In the genomic region with DNA sequence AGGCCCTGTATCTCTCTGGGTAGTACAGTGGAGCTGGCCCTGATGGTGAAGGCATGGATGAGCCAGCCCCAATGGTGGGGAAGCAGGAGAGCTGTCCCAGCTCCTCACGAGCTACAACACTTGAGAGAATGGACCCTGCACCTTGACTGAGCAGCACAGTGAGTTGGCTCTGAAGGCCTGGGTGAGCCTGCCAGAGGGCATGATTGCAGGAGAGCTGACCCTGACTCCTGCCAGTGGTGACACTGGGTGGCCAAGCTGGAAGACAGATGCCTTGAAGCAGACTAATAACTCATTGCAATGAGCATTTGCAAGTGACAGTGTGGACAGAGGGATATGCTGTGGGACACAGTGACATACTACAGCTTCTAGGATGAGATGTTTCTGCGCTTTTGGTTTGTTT, we compare ENCODE assay signal across 23 mouse cellular contexts.
DNase-seq lines count a peak whose midpoint lies in the region; ATAC-seq and TF ChIP-seq lines count a peak whose summit lies in the region.
"Had no signal": no experiment of that assay in that cellular context is flagged by ENCODE, and none has a peak within 500 bp of the region (broad histone marks: within the 10 kb centered on the region; RNA-seq: fewer than 3 reads in every experiment).

No protein-coding gene starts in this region.

- no peak overlapping the region for H3K4me2 ChIP-seq in kidney, embryonic 16.5 days (replicated peaks; ENCODE audit: low read depth, low read length)
- no peak overlapping the region for H3K4me2 ChIP-seq in neural tube, embryonic 15.5 days
- H3K4me2 ChIP-seq: embryonic facial prominence, embryonic 12.5 days; forebrain, embryonic 15.5 days; heart, embryonic 11.5 days; heart, embryonic 15.5 days; hindbrain, embryonic 15.5 days had no signal

- H3K36me3 ChIP-seq in kidney, adult 2 months (ENCODE audit: control insufficient read depth, insufficient read depth, low read length): no peaks in the 10 kb centered on the region
- H3K36me3 ChIP-seq in kidney, embryonic 16.5 days (ENCODE audit: insufficient read depth, low read length): no peaks in the 10 kb centered on the region
- no peaks in the 10 kb centered on the region for H3K36me3 ChIP-seq in neural tube, embryonic 15.5 days
- H3K36me3 ChIP-seq: embryonic facial prominence, embryonic 12.5 days; forebrain, embryonic 15.5 days; G1E; heart, embryonic 15.5 days; hindbrain, embryonic 10.5 days; hindbrain, embryonic 15.5 days had no signal

- no peak overlapping the region for H3K27ac ChIP-seq in kidney, adult 2 months (ENCODE audit: insufficient read depth, low read depth, low read length)
- H3K27ac ChIP-seq in kidney, embryonic 16.5 days (ENCODE audit: low read length): no peak overlapping the region
- H3K27ac ChIP-seq in neural tube, embryonic 15.5 days (replicated peaks): no peak overlapping the region
- H3K27ac ChIP-seq: embryonic facial prominence, embryonic 12.5 days; forebrain, embryonic 15.5 days; heart, embryonic 15.5 days; hindbrain, embryonic 10.5 days; hindbrain, embryonic 15.5 days had no signal

- ATAC-seq in kidney, embryonic 16.5 days (ENCODE audit: low FRiP score, low TSS enrichment): no peak
- ATAC-seq in neural tube, embryonic 15.5 days (ENCODE audit: low FRiP score): no peak
- ATAC-seq: CD4-positive, CD25-positive, alpha-beta regulatory T cell, adult 4 months; forebrain, embryonic 15.5 days had no signal

- DNase-seq in adrenal gland, adult (ENCODE audit: inconsistent age in 2 of 2, low spot score in 1 of 2): peak; percentile 51 to 83
- no peak for DNase-seq in adrenal gland, postnatal 4 days (ENCODE audit: low spot score in 2 of 2)
- DNase-seq in kidney, adult 2 months: peak; percentile 29
- peak; percentile 7 for DNase-seq in neural tube, embryonic 10.5 days (ENCODE audit: extremely low spot score, low spot score)
- DNase-seq in adrenal gland, postnatal 36 days: peak; percentile 63 to 79
- no peak for DNase-seq in cerebellum, adult 8-10 months
- DNase-seq: B cell, adult 2 months; cerebellum, adult 11 months; cerebellum, adult 9-10 months; cerebellum, postnatal 25 days; gastrocnemius, postnatal 36 days; heart, adult 18-20 months; heart, postnatal 14 days had no signal

- H3K9me3 ChIP-seq in kidney, embryonic 16.5 days (ENCODE audit: low read length): peaks cover 12% of the 10 kb centered on the region; the same call in 1 of the 2 replicates
- H3K9me3 ChIP-seq in neural tube, embryonic 15.5 days (replicated peaks): no peaks in the 10 kb centered on the region
- H3K9me3 ChIP-seq: forebrain, embryonic 15.5 days; hindbrain, embryonic 15.5 days had no signal

- TF ChIP-seq POLR2A in kidney, adult 2 months (IDR thresholded peaks at IDR 0.05; ENCODE audit: low read depth, low read length): no peak

- H3K4me3 ChIP-seq in kidney, adult 2 months (ENCODE audit: insufficient read depth, low read depth, low read length): no peak overlapping the region
- H3K4me3 ChIP-seq in kidney, embryonic 16.5 days (ENCODE audit: low read length): no peak overlapping the region
- no peak overlapping the region for H3K4me3 ChIP-seq in neural tube, embryonic 15.5 days (replicated peaks)
- H3K4me3 ChIP-seq: embryonic facial prominence, embryonic 12.5 days; forebrain, embryonic 15.5 days; heart, embryonic 15.5 days; hindbrain, embryonic 10.5 days; hindbrain, embryonic 15.5 days had no signal

- no peak overlapping the region for H3K9ac ChIP-seq in kidney, embryonic 16.5 days (replicated peaks; ENCODE audit: low read length)
- H3K9ac ChIP-seq in neural tube, embryonic 15.5 days (replicated peaks): no peak overlapping the region
- H3K9ac ChIP-seq: embryonic facial prominence, embryonic 12.5 days; forebrain, embryonic 15.5 days; heart, embryonic 15.5 days; hindbrain, embryonic 15.5 days had no signal

- no peaks in the 10 kb centered on the region for H3K4me1 ChIP-seq in kidney, adult 2 months (ENCODE audit: control insufficient read depth, insufficient read depth, low read length)
- H3K4me1 ChIP-seq in kidney, embryonic 16.5 days (ENCODE audit: insufficient read depth, low read length): no peaks in the 10 kb centered on the region
- no peaks in the 10 kb centered on the region for H3K4me1 ChIP-seq in neural tube, embryonic 15.5 days
- H3K4me1 ChIP-seq: embryonic facial prominence, embryonic 12.5 days; forebrain, embryonic 15.5 days; heart, embryonic 15.5 days; hindbrain, embryonic 10.5 days; hindbrain, embryonic 15.5 days had no signal

- 91% methylated on average over 2 of the region's 2 CpGs for WGBS in kidney, adult 2 months
- WGBS in kidney, embryonic 16.5 days: 92% methylated on average over 2 of the region's 2 CpGs
- 91% methylated on average over 2 of the region's 2 CpGs for WGBS in neural tube, embryonic 15.5 days

- H3K27me3 ChIP-seq in kidney, adult 2 months (replicated peaks; ENCODE audit: control insufficient read depth, insufficient read depth, low read length): no peaks in the 10 kb centered on the region
- H3K27me3 ChIP-seq in kidney, embryonic 16.5 days (ENCODE audit: insufficient read depth, low read length): no peaks in the 10 kb centered on the region
- H3K27me3 ChIP-seq in neural tube, embryonic 15.5 days (replicated peaks): no peaks in the 10 kb centered on the region
- H3K27me3 ChIP-seq: embryonic facial prominence, embryonic 12.5 days; forebrain, embryonic 15.5 days; heart, embryonic 15.5 days; hindbrain, embryonic 15.5 days had no signal

- TF ChIP-seq CTCF in kidney, adult 2 months (conservative IDR thresholded peaks at IDR 0.05; ENCODE audit: insufficient read depth, insufficient read length, low read depth, low read length): no peak

Comparison
In these comparisons a context has a peak if more than half of its experiments do, and no peak if none do; other contexts are left out.
1. DNase-seq: peak in adrenal gland, adult (2 of 2), kidney, adult 2 months (single experiment), neural tube, embryonic 10.5 days (single experiment) and adrenal gland, postnatal 36 days (2 of 2); none in adrenal gland, postnatal 4 days (0 of 2) and cerebellum, adult 8-10 months (single experiment).